Mouse (Mus musculus): Measurements from ENCODE around the gene Themis3.

DNA sequence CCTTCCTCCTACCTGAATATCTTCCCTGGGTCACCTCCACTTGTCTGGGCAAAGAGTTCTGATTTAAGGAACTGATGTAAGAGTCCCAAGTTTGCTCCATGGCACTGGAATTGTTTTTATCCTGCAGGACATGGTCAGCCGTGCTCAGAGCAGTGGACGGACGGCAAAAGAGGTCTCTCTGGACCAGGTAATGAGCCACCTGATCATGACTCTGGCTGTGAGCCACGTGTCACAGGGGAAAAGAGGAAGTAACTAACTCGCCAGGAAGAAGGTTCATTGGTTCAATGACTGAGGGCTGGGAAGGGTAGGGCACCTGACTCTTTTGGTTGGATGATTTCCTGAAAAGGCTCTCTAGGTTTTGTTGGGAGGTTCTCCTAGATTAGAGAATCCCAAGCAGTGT lies at the start of gene Themis3:
- TF ChIP-seq GATA1 (IDR thresholded peaks at IDR 0.05; ENCODE audit: borderline replicate concordance, low read length) (no peak), FLI1 (IDR thresholded peaks at IDR 0.05; ENCODE audit: low read length) (no peak)

Data from megakaryocyte, embryonic 14.5 days (primary cell).